Mouse (Mus musculus) left cerebral cortex, adult 8-10 months (tissue): Measurements from ENCODE around the gene Tor2a. TPM values are rescaled to one million over a fixed set of nuclear protein-coding genes. Genes with fewer than 3 reads are reported as not detected.
A peak's percentile ranks its signal among the peaks of the same experiment; 100 is the strongest.

ENCODE experiments used
- DNase-seq, 2 experiments: peaks; one replicate each; pipeline ENCODE4 v3.0.0; 2022; ENCODE audit warnings: low spot score in 2 of 2
- total RNA-seq, 4 experiments: library from RNA; stranded (reverse); gene quantifications; 2 replicates each; pipeline ENCODE4 v1.2.4; 2022

Tor2a gene
- total RNA-seq, 4 experiments from 2014 or later: 27.7 to 32.6 (median 29.9) TPM

DNA sequence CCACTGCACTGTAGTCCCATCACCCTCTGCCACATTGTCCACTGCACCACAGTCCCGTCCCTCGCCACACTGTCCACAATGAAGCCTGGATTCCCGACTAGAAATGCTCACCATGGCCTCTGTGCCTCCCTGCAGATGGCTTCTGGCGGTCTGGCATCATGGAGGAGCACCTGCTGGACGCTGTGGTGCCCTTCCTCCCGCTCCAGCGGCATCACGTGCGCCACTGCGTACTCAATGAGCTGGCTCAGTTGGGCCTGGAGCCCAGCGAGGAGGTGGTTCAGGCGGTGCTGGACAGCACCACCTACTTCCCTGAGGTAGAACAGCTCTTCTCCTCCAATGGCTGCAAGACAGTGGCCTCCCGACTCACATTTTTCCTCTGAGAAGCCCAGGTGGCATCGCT lies 4.3 kb downstream of the Tor2a start:
- no peak for DNase-seq

DNA sequence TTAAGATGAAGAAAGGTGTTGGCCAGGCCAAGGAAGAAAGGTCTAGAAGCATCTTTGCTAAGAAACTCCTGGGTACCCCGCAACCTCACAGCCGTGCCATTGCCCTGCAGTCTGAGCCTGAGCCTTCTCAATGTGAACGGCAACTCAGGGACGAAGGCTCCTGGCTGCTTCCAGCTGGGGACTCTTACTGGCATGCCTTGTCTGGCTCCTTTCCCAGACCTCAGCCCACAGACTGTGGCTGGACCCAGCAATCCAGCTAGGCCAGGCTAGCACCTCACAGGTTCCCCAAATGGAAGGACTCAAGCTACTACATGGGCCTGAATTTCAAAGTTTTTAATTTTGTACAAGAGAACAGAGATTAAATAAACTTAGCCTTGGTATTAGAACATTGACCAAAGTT lies 4.8 kb downstream of the Tor2a start:
- DNase-seq: no peak

DNA sequence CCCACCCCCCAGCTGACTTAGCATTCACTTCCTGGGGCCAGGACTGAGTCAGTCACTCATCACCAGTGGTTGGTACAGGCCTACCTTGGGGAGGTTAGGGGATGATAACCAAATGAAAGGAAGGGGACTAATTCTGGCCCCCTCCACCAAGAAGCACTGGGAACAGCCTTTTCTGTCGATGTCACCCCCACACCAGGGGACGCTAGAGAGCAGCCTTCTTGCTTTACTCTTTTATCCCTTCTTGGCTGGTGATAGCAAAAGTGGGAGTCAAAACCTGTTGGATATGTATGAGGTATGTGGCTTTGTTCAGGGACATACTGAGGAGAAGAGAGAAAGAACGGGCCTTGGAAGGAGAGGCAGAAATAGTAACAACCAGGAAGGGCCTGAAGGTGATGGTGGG lies 6.3 kb downstream of the Tor2a start:
- DNase-seq: no peak

DNA sequence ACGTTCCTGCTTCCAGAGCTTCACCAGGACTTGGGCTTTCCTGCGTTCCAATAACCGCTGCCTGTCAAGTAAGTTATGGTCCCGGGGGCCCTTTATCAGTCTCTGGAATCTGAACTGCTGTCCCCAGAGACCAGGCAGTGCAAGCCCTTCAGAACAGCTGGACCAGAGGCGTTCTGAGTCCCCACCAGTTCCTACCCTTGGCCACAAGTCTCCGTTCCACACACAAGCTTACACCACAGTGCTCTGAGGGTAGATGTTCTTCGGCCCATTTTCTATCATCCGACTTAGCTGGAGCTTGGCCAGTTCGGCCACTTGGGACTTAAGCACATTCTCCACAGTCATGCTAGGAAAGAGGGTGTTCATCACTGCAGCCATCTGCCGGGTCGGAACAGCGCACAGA lies 10.2 kb downstream of the Tor2a start:
- no peak for DNase-seq

DNA sequence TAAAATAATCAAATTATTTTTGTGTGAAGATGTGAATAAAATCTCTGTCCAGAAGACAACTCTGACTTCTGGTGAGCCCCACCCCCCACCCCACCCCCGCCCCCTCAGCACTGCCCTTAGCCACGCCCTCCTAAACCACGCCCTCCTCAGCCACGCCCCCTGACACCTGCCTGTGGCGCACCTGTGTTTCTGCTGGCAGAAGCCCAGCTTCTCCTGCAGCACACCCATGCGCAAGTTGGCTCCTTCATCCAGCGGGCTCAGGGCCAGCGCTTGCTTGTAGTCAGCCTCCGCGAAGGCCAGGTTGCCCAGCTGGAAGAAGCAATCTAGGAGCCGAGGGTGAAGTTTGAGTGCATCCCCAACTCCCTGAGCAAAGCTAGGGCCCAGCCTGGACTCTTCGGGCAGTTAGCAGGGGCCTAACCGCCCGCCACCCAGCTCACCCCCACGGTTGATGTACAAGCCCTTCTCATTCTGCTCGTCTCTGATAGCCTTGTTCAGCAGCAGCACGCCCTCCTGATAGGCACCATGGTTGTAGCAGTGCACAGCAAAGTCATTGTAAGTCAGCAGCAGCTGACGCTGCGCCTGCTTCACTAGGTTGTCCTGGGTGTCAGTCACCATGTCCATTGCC lies 11.7 kb downstream of the Tor2a start:
- DNase-seq: no peak

DNA sequence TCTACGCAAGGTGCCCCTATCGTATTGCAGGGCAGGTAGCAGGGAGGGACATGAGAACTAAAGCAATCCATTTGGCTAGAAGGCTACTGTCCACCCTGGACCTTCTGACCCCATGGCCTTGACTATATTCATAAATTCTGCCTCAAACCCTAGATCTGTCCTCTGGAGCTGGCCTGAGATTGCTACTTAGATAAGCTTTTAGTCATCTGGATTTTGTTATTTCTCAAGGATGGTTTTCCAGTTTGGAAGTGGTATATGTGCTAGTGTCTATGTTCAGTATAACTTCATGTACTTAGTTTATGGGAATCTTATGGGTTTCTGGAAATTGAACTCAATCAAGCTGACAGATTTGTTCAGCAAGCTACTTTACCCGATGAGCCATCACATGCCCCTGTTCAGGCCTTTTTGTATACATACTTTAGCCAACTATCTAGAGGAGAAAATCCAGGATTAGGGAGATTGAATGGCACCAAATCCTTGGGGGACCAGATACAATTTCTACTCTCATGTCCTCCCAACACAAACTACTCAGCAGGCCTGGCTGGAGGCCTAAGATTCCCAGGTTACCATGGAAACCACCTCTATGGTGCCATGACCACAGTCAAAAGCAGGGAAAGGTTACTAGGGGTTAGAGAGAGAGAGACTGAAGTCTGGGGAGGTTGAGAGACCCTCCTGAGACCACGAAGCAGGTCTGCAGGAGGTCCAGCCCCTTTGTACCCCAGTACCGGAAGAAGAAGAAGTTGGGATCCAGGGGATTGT lies 12.5 kb downstream of the Tor2a start:
- no peak for DNase-seq

DNA sequence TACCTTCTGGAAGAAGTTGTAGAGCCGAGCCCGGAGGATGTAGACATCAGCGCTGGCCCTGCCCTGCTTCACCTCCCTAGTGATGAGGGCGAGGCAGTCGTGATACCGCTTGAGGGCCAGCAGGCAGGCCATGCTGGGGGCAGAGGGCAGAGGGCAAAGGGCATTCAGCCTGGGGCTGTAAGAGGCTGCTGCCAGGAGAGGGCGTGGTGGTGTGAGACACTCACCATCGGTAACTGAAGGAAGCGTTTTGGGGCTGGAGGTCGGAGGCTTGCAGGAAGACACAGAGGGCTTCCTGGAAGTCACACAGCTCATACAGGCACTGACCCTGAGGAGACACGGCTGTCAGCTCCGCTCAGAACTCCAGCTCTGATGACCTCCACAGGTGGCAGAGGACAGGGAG lies 14.9 kb downstream of the Tor2a start:
- no peak for DNase-seq

DNA sequence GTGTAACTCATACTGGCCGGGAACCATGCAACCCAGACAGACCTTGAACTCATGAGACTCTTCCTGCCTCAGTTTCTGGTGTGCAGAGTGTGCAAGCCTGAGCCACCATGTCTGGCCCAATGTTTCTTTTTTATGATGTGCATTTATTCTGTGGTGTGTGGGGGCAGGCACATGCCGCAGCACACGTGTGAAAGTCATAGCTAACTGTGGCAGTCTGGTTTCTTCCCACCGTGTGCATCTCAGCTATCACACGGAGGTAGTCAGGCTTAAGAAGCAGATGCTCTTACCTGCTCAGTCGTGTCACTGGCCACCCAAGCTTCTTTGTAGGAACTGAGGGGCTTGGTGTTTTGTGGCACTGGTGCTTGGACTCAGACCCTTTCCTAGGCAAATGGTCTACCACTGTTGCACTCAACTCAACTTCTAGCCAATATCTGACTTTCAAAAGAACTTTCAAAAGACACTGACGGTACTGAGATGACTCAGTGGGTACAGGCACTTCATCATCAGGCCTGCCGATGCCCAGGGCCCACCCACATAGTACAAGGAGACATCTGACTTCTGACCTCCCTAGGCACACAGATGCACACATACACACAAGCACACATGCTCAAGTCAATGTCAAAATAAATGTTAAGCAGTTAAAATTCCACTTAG lies 15.7 kb downstream of the Tor2a start:
- DNase-seq: no peak

DNA sequence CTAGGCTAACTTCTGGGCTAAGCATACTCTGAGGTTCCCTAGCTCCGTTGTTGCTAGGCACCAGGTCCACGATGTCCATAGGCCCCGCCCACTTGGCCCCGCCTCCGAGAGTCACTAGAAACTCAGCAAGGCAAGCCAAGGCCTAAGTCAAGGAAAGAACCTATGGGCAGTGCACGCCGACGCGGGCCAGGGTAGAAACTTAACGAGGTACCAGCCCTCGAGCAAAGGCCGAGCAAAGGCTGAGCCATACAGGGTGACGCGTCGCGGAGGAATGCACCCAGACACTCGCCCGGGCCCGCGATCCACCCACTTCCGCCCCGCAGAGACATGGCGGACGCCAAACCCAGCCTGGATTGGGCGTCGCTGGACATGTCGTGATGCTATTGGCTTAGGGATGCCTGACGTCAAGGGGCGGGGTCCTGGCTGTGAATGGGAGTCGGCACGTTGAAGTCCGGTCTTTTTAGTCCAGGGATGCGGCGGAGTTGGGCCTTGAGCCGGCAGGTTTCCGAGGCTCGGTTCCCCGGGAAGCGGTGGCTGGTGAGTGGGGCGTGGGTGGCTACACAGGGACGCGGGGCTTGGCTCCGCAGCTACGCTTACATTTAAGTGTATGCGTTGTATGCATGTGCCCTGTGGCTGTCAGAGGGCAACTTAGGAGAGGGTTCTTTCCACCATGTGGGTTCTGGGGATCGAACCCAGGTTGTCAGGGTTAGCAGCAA lies 18.5 kb downstream of the Tor2a start, which contains the start of the genes Ttc16 and Ptrh1:
Gene Ttc16 (minus strand): TSS at position 275 of the 716 bp plus-strand sequence.
Gene Ptrh1 (plus strand): TSS at position 428 of the 716 bp plus-strand sequence.
- peak; percentile 96 to 97 for DNase-seq

DNA sequence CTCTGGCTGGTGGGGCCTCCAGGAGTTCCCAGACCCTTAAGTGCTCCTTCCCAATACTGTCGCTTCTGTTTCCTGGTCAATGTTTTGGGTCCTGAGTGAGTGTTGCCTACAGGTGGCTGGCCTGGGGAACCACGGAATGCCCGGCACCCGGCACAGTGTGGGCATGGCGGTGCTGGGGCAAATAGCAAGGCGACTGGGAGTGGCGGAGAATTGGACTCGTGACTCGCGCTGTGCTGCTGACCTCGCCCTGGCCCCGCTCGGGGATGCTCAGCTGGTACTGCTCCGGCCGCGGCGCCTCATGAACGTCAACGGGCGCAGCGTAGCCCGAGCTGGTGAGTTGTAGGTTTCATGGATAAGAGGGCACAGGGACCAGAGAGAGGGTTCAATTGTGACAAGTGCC lies 19.2 kb downstream of the Tor2a start:
- DNase-seq: no peak

DNA sequence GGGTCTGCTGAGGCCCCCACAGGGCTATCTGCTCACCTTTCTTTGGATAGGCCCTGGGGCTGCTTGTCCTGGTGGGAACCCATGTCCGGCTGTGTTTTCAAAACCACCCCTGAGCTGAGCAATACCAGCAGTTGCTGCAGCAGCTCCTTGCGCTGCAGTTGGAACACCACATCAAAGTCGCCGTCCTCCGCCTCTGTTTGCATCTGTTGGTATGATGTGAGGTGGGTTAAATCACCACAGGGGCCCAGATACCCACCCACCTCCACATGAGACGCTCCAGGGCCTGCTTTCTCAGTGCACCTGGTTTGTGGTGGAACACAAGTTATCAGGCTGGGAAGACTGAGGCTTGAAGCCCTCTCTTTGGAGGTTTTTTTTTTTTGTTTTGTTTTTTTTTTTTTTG lies 21.0 kb downstream of the Tor2a start:
- no peak for DNase-seq

DNA sequence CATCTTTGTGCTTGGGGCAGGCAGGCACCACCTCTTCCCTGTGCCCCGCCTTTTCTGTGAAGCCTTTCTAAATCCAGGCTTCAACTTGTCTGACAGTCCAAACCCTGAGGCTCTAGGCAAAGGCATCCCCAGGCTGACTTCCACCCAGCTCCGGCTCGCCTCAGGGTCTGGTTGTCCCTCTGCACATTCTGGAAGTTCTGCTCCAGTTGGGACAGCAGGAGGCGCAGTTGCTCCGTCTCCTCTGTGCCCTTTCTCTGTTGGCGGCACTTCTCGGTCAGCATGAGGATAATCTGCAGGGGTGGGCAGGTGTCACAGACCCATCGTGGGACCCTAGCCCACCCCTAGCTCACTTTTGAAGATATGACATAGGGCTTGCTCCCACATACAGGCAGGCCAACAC lies 22.1 kb downstream of the Tor2a start:
- peak in 1 of 2 experiments; percentile 56 for DNase-seq

DNA sequence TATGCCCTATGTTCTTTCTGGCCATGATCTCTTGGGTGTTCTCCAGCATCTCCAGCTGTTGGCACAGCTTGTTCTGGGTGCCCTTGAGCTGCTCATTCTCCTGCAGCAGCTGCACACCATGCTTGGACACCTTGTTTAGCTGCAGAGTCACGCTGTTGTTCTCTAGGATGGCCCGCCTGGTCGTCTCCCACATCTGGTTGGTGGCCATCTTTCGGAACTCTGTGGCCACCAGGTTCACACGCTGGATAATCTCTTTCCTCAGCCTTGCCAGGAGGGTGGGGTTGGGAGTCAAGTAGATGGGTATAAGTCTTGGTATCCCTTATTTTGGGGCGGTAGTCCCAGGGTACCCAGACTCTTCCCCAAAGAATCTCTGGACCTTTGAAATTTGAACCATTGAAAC lies 22.7 kb downstream of the Tor2a start:
- no peak for DNase-seq

DNA sequence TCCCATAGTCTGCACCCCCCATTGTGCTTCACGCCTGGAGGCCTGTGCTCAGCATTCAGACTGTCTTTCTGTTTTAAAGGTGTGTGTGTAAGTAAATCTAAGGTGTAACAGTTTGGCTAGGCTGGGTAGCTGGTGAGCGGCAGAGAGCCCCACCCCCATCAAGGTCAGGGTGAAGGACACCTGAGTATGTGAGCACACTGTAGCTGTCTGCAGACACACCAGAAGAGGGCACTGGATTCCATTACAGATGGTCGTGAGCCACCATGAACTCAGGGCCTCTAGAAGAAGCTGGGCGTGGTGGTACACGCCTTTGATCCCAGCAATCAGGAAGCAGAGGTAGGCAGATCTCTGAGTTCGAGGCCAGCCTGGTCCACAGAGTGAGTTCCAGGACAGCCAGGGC lies 24.7 kb downstream of the Tor2a start:
- no peak for DNase-seq

DNA sequence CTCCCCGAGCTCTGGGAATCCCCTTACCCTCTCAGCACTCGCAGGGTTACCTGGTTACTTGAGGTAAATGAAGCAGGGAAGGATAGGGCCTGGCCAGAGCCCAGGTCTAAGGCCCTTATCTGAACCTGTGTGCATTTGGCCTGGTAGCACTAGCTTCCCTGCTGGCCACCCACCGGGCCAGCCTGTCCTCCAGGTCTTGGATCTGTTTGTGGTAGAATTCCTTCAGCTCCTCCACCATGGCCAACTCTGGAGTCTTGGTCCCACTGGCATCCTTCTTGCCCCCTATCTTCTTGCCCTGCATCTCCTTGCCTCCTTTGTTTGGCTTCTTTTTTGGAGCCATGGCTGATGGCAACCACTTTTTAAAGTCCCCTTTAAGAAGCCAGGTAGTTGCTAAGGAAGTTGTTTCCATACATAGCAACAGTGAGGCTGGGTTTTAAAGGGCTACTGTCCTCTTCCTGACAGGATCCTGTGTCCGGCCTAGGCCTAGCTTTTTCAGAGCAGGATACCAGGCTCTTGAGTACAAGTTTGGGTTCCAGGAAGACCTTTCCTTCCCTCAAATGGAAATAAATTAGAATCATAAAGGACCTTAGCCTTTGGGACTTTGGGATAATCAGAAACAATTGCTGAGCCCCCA lies 27.1 kb downstream of the Tor2a start, which contains the start of gene Cfap157:
Gene Cfap157 (minus strand): TSS at position 381 of the 634 bp plus-strand sequence.
- no peak for DNase-seq

DNA sequence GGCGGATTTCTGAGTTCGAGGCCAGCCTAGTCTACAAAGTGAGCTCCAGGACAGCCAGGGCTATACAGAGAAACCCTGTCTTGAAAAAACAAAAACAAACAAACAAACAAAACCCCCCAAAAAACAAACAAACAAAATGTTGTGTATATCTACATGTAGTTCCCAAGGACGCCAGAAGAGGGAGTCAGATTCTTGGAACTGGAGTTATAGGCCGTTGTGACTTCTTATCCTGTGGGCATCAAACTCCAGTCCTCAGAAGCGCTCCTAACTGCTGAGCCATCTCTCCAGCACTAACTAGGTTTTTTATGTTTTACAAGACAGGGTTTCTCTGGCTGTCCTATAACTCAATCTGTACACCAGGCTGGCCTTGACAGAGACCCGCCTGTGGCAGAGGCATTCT lies 30.1 kb downstream of the Tor2a start:
- DNase-seq: no peak

DNA sequence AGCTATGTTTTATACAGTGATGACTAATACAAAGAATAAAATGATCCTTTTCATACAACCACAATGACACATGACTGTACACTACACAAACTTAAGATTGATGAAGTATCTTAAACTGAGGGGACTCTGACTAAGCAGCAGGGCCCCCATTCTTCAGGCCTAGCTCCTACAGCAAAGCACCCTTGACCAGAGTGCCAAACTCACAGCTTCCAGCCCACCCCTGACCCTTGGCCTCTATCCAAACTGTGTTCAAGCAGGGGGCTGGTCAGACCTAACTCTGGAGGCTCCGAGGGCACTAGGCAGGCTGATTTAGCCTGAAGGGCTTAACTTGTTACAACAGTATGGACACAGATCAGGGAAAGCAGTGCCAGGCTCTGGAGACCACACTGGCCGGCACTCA lies 31.5 kb downstream of the Tor2a start:
- no peak for DNase-seq

DNA sequence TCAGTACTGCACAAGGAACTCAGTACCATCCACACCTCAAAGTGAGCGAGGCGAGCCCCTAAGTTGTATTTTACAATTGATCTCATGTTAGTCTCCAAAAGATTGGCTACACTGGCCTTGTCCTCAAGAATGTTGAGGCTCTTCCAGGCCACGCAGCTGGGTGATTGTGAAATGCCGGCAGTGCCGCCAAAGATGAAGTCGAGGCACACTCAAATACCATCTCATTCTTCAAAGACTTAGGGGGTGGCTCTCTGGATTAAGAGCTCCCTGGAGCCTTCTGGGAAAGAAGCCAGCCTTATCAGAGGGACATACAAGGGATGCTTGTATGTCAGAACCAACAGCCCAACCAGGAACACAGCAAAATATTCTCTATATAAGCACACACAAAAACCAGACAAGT lies 34.3 kb downstream of the Tor2a start:
- DNase-seq: no peak

DNA sequence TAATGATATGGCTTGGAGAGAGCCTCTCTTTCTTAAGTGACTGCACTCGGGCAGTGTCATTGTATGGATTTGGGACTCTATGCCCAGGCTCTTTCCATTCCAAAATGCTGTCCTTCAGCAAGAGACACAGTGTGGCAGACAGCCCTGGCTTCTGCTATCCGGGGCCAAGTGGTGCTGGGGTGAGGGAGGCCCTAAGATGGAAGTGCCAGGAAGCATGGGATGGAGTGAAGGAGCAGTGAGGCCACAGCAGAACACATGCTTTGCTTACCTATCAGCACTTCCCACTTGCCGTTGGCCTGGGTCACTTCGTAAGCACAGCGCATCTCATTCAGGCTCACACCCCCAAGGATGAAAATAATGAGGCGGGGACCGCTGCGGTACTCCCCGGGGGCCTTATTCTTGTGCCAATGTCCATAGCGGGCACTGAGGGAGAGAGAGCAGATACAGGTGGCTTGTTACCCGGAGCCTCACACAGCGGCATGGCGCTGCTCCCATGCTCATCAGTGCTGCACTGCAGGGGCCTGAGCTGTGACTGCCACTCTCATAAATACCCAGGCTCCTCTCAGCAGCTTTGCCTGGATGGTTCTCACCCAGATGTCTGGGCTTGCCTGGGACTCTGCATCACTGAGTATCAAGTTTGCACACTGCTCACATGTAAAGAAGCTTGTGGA lies 38.8 kb downstream of the Tor2a start:
- no peak for DNase-seq

DNA sequence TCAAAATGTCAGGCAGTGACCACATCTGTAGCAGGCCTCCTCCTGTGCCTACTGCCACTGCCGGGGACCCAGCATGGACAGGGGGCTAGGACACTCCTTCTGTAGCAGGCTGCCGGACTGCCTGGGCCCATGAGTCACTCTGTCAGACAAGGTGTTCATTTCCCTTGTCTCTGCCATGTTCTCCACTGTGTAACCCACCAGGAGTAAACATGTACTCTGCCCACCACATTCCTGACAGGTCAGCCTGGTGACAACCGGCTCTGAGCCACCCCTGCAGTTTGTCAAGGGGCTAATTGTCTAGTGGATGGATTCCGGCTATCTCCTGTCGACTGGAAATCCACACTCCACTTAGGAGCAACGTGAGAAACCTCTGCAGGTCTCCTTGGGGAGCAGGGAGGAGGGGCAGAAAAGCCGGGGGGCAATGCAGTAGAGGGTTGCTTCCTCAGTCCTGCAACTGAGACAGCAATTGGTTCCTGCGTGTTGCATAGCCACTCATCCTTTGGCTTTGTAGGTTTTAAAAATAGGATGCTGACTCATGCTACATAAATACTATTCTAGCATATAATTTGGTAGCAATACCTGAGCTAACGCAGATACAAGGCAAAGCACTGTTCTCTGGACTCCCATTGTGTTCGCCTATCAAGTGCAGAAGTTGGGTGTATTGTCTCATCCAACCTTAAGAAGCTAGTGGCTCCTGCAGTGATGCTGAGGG lies 41.4 kb downstream of the Tor2a start:
- no peak for DNase-seq
